Mouse (Mus musculus) embryonic facial prominence, embryonic 13.5 days (tissue): Measurements from ENCODE around the gene Olfr692. TPM values are rescaled to one million over a fixed set of nuclear protein-coding genes. Genes with fewer than 3 reads are reported as not detected.

Experiments used
- ATAC-seq: fragments of 200-750 bp; cut with Nextera tagmentation; 2 replicates; pipeline ENCODE4 v1.8.0; 2017; ENCODE audit warnings: low read depth; ENCODE audit not compliant: insufficient number of reproducible peaks, insufficient read depth, low FRiP score, low TSS enrichment
- H3K27ac ChIP-seq: fragments of 300-500 bp; sonication (generic); 2 replicates; pipeline ENCODE4 v1.5.1; 2015; ENCODE audit warnings: moderate library complexity, mild to moderate bottlenecking, inconsistent platforms
- H3K27me3 ChIP-seq: fragments of 300-500 bp; sonication (generic); 2 replicates; pipeline ENCODE4 v1.6.1; 2015; ENCODE audit warnings: mild to moderate bottlenecking, inconsistent platforms
- H3K36me3 ChIP-seq: fragments of 300-500 bp; sonication (generic); 2 replicates; pipeline ENCODE4 v1.6.1; 2015; ENCODE audit warnings: mild to moderate bottlenecking, inconsistent platforms
- H3K4me1 ChIP-seq: fragments of 300-500 bp; sonication (generic); 2 replicates; pipeline ENCODE4 v1.6.1; 2015; ENCODE audit warnings: inconsistent platforms
- H3K4me2 ChIP-seq: fragments of 300-500 bp; sonication (generic); 2 replicates; pipeline ENCODE4 v1.6.1; 2015; ENCODE audit warnings: moderate library complexity, mild to moderate bottlenecking, inconsistent platforms
- H3K4me3 ChIP-seq: fragments of 300-500 bp; sonication (generic); 2 replicates; pipeline ENCODE4 v1.5.1; 2015; ENCODE audit warnings: mild to moderate bottlenecking, inconsistent platforms
- H3K9ac ChIP-seq: fragments of 300-500 bp; sonication (generic); 2 replicates; pipeline ENCODE4 v1.6.1; 2015; ENCODE audit warnings: mild to moderate bottlenecking, inconsistent platforms
- H3K9me3 ChIP-seq: fragments of 300-500 bp; sonication (generic); 2 replicates; pipeline ENCODE4 v1.6.1; 2016; ENCODE audit warnings: inconsistent platforms
- WGBS: fragments of 180-500 bp; shearing (Covaris S2); methylation state at CpG from one replicate; pipeline ENCODE4 v1.1.7; 2015; ENCODE audit warnings: mixed read lengths; 5-methylcytosine and 5-hydroxymethylcytosine counted together
- polyA plus RNA-seq: library from polyadenylated mRNA; unstranded; fragments of >200 nt; fragmentation: Nextera tagmentation; extraction: Ambion mirVana; gene quantifications from 2 replicates; pipeline ENCODE4 v1.2.1, GENCODE M21; 2015

Gene Olfr692
- polyA plus RNA-seq, 1 experiment from 2014 or later, result not detected

DNA sequence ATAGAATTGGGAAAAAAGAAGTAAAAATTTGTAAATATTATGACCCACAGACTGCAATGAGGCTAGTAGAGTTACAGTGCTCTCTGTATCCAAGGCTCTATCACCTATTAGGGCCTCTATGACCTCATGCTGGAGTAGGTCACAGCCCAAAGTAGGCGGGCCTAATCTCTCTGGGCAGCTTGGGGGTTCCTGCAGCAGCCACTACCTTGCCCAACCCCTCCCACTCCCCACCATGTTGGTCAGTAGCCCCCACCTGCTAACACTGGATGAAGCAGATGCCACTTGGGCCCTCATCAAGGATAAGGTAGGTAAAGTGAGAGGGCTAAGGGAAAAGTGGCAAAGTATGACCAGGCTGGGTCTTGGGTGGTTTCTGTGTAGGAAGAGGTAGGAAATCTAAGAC lies 6.8 kb downstream of the Olfr692 start, which contains the start of gene Gm5901:
Gene Gm5901 (plus strand): TSS at position 173 of the 400 bp plus-strand sequence.
- no peak within 1 kb of the TSS for H3K4me2 ChIP-seq
- no peaks in the 10 kb centered on the region for H3K9me3 ChIP-seq
- no peaks in the 10 kb centered on the region for H3K27me3 ChIP-seq
- 90% methylated on average over 1 of the region's 1 CpGs for WGBS
- no peak within 1 kb of the TSS for H3K9ac ChIP-seq
- no peak within 1 kb of the TSS for H3K4me3 ChIP-seq
- no peak for ATAC-seq
- no peak within 1 kb of the TSS for H3K27ac ChIP-seq
- no peaks in the 10 kb centered on the region for H3K4me1 ChIP-seq
- H3K36me3 ChIP-seq, result peaks cover 59% of the 10 kb centered on the region

DNA sequence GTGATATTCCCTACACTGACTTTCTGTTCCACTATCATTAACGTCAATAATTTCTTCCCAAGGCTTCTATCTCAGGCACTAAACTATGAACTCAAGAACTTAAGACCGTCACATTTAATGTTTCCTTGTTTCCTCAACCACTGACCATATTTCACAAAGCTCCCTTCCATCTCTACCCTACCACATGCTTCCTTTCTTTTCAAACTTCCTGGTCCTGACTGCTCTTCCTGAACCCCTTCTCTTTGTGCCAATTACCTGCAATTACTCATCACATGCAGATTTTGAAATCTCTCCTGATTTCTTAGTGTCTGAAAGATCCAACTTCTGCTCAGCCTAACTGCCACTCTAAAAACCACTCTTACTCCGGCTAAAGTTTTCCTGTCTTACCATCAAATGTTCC lies 12.3 kb downstream of the Olfr692 start:
- Histone ChIP-seq H3K4me3 (no peak overlapping the region), H3K27me3 (no peaks in the 10 kb centered on the region), H3K36me3 (peaks cover 77% of the 10 kb centered on the region), H3K4me1 (no peaks in the 10 kb centered on the region), H3K4me2 (no peak overlapping the region), H3K9me3 (no peaks in the 10 kb centered on the region), H3K9ac (no peak overlapping the region), H3K27ac (no peak overlapping the region)
- WGBS, result 92% methylated on average over 3 of the region's 3 CpGs
- ATAC-seq, result no peak

DNA sequence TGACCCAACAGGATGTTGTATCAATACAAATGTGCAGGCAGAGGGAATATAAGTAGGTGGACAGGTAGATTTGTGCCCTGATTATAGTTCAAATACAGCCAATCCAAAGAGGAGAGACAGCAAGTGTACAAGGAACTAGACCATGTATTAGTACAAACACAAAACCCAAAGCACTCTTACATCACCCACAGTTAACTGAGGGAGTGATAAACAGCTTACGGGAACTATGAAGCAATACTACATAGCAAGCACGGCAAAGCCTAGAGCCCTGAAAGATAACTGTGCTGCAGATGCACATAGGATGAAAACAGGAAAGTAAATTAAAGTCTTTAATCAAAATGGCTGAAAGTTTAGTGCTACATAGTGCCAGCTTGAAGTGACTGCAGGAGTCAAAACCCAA lies 19.7 kb downstream of the Olfr692 start:
- H3K4me2 ChIP-seq, result no peak overlapping the region
- no peaks in the 10 kb centered on the region for H3K4me1 ChIP-seq
- ATAC-seq, result no peak

DNA sequence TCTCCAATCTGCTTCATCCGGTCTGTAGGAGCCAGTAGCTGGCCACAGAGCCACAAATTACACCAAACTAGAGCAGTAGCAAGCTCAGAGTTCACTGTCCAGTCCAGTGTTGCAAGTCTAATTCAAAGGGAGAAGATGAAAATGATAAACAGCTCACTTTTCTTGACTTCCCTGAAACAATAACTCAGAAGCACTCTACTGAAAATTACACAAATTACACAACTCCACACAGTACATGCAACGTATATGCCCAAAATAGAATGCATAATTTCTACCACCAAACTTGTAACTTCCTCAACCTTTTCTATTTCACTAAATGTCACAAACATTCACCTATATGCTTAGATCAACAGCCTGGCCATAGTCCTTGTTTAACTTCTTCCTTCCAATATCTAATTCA lies 22.2 kb downstream of the Olfr692 start:
- Histone ChIP-seq H3K4me1 (peaks cover 4% of the 10 kb centered on the region; the same call in 1 of the 2 replicates), H3K9ac (no peak overlapping the region), H3K27me3 (no peaks in the 10 kb centered on the region), H3K4me3 (no peak overlapping the region), H3K36me3 (peaks cover 48% of the 10 kb centered on the region), H3K27ac (no peak overlapping the region), H3K4me2 (no peak overlapping the region), H3K9me3 (no peaks in the 10 kb centered on the region)
- ATAC-seq, result no peak
- WGBS, result 86% methylated on average over 2 of the region's 2 CpGs

More for the DNA sequence above, 19.7 kb downstream of the Olfr692 start:
- Histone ChIP-seq H3K9ac (no peak overlapping the region), H3K27me3 (no peaks in the 10 kb centered on the region), H3K36me3 (peaks cover 73% of the 10 kb centered on the region), H3K4me3 (no peak overlapping the region), H3K27ac (no peak overlapping the region), H3K9me3 (no peaks in the 10 kb centered on the region)
- whole genome bisulfite sequencing, result 96% methylated on average over 2 of the region's 2 CpGs

DNA sequence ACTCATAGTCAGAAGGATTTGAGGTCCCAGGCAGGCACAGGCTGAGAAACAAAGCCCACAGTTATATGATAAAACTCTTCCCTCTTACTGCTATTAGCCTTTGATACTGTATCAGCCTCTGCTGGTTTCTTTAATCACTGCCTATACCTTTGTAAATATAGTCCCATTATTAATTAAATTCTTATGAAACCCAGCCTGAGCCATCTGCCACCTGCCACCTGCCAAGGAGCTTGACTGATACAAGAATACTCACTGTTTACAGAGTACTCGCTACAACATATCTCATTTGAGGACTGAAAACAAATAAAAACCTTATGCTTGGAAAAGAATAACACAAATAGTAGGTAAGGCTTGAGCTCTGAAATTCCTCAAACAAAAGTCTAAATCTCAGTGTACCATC lies 26.6 kb downstream of the Olfr692 start:
- ATAC-seq, result no peak
- Histone ChIP-seq H3K27me3 (no peaks in the 10 kb centered on the region), H3K4me3 (no peak overlapping the region), H3K27ac (no peak overlapping the region), H3K9me3 (no peaks in the 10 kb centered on the region), H3K36me3 (peaks cover 9% of the 10 kb centered on the region), H3K9ac (no peak overlapping the region), H3K4me2 (no peak overlapping the region), H3K4me1 (peaks cover 13% of the 10 kb centered on the region)
- 53% methylated on average over 1 of the region's 1 CpGs for WGBS

DNA sequence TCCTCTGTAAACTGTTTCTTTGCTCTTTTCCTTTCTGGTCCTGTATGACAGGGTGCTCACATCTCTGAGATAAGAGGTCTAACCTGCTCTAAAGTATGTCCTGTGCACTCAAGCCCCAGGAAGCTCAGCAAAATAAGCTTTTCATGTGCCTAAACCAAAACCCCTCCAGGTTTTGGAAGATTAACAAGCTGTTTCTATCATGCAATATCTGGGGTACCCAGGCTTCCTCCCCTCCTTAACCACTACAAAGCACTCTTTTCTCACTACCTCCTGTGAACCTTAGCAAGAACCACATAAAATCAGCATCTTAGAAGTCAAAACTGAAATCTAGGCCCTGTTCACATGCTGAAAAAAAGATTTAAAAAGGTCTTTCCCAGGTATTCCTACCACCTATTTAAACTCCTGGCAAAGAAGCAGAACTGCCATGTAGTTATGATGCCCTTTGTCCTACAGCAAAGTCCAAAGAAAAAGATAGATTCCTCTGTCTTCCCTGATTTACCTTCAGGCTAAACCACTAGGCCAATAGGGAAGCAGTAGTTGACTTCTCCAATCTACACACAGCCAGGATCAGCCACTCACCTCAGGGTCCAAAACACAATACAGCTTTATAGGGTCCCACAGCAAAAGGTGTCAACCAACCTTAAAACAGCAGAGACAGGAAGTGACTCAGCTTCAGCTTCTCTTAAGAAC lies 27.2 kb downstream of the Olfr692 start:
- Histone ChIP-seq H3K4me1 (peaks cover 13% of the 10 kb centered on the region), H3K4me3 (no peak overlapping the region), H3K9ac (no peak overlapping the region), H3K9me3 (no peaks in the 10 kb centered on the region), H3K4me2 (no peak overlapping the region), H3K27me3 (no peaks in the 10 kb centered on the region), H3K36me3 (0 out of 2 replicates have a peak, but pooled peaks cover 3% of the 10 kb centered on the region), H3K27ac (no peak overlapping the region)
- ATAC-seq, result no peak

DNA sequence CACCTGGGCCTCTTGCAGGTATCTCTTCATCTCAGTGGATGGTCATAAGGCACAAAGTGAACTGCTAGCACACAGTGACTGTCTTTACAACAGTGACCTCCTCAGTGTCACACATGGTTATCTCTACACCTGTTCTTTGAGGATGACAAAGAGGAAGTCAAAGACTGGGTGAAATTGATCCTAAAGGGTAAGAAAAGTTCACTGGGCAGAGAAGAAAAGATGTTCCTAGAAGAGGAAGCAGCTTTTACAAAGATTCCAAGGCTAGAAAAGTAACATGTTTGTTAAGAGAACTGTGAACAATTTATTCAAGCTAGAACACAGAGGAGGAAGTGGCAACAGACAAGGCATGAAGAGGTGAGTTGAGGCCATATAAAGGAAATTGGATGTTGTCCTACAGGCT lies 28.1 kb downstream of the Olfr692 start:
- ATAC-seq, result no peak
- Histone ChIP-seq H3K27me3 (no peaks in the 10 kb centered on the region), H3K4me3 (no peak overlapping the region), H3K4me2 (no peak overlapping the region), H3K4me1 (peaks cover 13% of the 10 kb centered on the region), H3K27ac (no peak overlapping the region), H3K36me3 (0 out of 2 replicates have a peak, but pooled peaks cover 3% of the 10 kb centered on the region), H3K9ac (no peak overlapping the region), H3K9me3 (no peaks in the 10 kb centered on the region)

DNA sequence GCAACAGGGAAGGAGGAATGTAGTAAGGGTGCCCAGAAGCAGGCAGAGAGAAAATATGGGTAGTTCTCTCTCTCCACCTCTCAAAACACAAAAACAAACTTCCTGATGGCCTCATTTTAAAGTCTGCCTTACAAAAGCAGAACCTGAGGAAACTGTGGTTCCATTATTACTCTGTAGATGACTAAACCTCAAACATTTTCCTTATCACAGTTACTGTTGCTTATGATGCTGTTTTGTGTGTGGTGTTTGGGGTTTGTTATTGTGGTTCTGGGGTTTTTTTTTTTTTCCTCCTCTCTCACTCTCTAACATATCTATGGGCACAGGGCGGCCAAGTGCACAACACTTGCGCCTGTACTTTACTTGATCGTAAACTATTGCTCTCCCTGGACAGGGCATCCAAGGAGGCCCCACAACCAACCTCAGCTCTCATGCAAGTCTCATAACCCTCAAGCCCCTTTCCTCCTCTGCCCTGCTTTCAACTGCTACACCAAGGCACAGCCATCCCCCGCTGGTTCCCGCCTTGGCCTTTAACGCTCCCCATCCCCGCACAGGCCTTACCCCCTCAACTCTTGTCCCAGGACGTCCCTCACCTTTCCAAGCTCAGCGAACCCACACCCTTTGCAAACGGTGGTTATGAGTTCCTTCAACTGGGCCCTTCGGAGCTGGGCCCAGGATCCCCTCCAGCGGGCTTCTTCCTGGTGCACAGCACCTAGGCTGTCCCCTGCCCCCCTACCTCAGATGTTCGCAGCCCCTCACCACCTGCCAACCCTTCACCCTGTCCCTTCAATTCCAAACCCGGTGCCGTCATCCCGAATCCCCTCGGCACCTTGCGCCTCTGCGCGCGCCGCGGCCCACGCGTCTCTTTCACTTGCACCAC lies 31.3 kb downstream of the Olfr692 start:
- H3K27ac ChIP-seq, result peak overlapping the region; percentile 60
- H3K4me2 ChIP-seq, result peak overlapping the region; percentile 85
- WGBS, result 1% methylated on average over 25 of the region's 25 CpGs
- peak overlapping the region; percentile 75 for H3K4me3 ChIP-seq
- peak overlapping the region; percentile 91 for H3K9ac ChIP-seq
- H3K36me3 ChIP-seq, result 0 out of 2 replicates have a peak, but pooled peaks cover 3% of the 10 kb centered on the region
- H3K4me1 ChIP-seq, result peaks cover 11% of the 10 kb centered on the region
- ATAC-seq, result peak; percentile 34; the same call in 1 of the 2 replicates
- H3K9me3 ChIP-seq, result no peaks in the 10 kb centered on the region
- H3K27me3 ChIP-seq, result no peaks in the 10 kb centered on the region

DNA sequence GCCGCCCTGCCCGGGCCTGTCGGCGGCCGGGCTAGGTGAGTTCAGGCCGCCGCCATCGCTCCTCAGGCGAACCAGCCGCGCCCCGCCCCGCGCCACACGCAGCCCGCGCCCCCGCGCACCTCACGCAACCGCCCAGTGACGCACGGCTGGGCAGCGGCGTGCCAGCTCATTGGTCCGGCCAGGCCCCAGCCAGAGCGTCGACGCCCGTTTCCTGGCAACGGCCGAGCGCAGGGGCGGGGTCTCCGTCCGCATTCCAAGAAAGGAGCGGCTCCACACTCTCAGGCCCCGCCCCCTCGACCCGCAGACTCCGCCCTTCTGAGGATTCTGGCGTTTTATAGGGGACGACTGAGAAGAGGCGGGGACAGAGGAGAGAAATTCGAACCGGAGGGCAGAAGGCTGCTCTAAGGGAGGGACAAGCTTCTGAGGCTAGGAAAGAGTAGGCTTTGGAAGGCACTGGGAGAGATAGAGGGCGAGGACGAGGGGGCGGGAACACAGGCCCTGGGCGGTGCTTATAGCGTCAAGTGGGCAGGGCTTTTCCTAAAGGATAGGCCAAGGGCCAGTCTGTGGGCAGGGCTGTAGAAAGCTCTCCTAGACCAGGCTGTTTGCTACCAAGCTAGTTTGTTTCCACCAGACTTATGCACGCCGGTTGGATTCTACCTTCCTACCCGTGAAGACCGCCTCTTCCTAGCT lies 32.0 kb downstream of the Olfr692 start, which contains the start of gene Fam160a2:
Gene Fam160a2 (minus strand): TSS at position 120 of the 690 bp plus-strand sequence.
- H3K4me1 ChIP-seq, result peaks cover 9% of the 10 kb centered on the region
- no peaks in the 10 kb centered on the region for H3K27me3 ChIP-seq
- H3K4me3 ChIP-seq, result peak within 1 kb of the TSS; percentile 75
- under 1% methylated on average over 54 of the region's 55 CpGs for WGBS
- H3K9ac ChIP-seq, result peak within 1 kb of the TSS; percentile 91
- peak; percentile 99 for ATAC-seq
- H3K9me3 ChIP-seq, result no peaks in the 10 kb centered on the region
- peak within 1 kb of the TSS; percentile 85 for H3K4me2 ChIP-seq
- H3K36me3 ChIP-seq, result 0 out of 2 replicates have a peak, but pooled peaks cover 3% of the 10 kb centered on the region
- H3K27ac ChIP-seq, result peak within 1 kb of the TSS; percentile 72

DNA sequence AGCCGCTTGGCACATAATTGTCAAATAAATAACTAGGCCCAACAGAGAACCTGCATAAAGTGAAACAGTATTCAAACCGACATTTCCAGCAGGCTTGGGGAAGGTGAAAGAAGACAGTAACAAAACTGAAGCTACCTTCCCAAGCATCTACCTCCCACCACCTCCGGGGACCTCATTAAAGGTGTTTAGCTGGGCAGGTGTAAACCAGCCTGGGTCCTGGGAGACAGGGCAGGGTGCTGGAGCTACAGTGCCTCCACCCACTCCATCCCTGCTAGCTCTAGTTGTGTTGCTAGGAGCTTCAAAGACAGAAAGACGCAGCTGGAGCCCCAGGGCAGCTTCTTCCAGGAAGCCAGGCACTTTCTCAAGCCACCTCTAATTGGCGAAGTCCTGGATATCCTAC lies 36.2 kb downstream of the Olfr692 start, which contains the start of gene Cnga4:
Gene Cnga4 (plus strand): TSS at position 301 of the 400 bp plus-strand sequence.
- H3K4me1 ChIP-seq, result peaks cover under 1% of the 10 kb centered on the region
- no peak for ATAC-seq
- H3K27ac ChIP-seq, result no peak within 1 kb of the TSS
- H3K4me3 ChIP-seq, result no peak within 1 kb of the TSS
- WGBS, result 59% methylated on average over 5 of the region's 5 CpGs
- no peak within 1 kb of the TSS for H3K9ac ChIP-seq
- no peaks in the 10 kb centered on the region for H3K36me3 ChIP-seq
- H3K9me3 ChIP-seq, result no peaks in the 10 kb centered on the region
- no peaks in the 10 kb centered on the region for H3K27me3 ChIP-seq
- no peak within 1 kb of the TSS for H3K4me2 ChIP-seq

DNA sequence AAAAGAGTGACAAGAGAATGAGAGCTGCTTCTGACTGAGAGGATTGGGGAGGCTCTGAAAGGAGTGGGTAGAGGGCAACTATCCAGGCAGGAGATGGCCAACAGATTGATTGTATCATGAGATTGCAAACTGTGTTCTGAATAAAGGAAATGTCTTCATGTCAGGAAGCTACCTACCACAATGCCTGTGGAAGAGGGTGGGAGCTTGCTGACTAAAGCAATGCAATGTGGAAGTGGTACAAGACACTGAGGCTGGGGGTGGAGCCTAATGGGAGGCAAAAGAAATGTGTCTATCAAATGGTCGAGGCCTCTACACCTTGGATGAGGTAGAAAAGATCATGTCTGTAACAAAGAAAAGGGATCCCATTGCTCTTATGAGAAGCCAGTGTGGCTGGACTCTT lies 38.3 kb downstream of the Olfr692 start:
- H3K27ac ChIP-seq, result no peak overlapping the region
- no peak overlapping the region for H3K4me3 ChIP-seq
- 65% methylated on average over 1 of the region's 1 CpGs for WGBS
- H3K9ac ChIP-seq, result no peak overlapping the region
- no peaks in the 10 kb centered on the region for H3K27me3 ChIP-seq
- no peak for ATAC-seq
- no peaks in the 10 kb centered on the region for H3K36me3 ChIP-seq
- no peaks in the 10 kb centered on the region for H3K4me1 ChIP-seq
- H3K4me2 ChIP-seq, result no peak overlapping the region
- H3K9me3 ChIP-seq, result no peaks in the 10 kb centered on the region
